Mouse (Mus musculus): Measurements from ENCODE around the gene Vmn2r30. TPM values are rescaled to one million over a fixed set of nuclear protein-coding genes. Genes with fewer than 3 reads are reported as not detected.
"Not testable (repeated sequence)": the region's sequence is repeated elsewhere in the genome, so short reads cannot be mapped to it uniquely, and the experiment has no call there.

The Vmn2r30 gene
- not detected in 2 replicates for total RNA-seq (2014; rRNA removed)
- not detected in 2 replicates for polyA plus RNA-seq (2012; rRNA removed)

- 43% methylated on average over 1 of the region's 1 CpGs for WGBS
These were observed at the start of gene Vmn2r30 for GRCm38 (mm10) chr7:7337509-7337908. Vmn2r30 (minus strand) TSS chr7:7337609.

DNA sequence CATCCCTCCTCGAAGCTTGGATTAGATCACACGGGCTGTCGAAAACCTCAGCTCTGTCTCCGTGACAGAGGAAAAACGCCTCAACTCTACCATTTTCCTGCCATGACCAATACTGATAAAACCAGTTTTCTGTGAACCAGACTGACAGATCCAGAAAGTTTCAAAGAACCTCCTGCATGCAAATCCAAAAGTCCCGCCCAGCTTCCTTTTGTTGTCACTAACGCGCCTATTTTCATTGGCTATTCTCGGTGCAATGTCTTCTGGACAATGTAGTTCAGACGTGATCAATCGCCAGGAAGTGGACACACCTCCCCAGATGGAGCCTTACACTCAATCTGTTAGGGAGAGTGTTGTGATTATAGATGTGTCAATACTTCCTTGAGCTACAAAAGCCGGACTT lies 37.0 kb upstream of the Vmn2r30 start, which contains the start of gene Gm45783:
Gene Gm45783 (minus strand): TSS at position 143 of the 400 bp plus-strand sequence.
- not testable (repeated sequence) for H3K27me3 ChIP-seq (ENCODE audit: control insufficient read depth, insufficient read depth, low read length); H3K79me2 ChIP-seq (ENCODE audit: control insufficient read depth, insufficient read depth, low read length); H3K9ac ChIP-seq (ENCODE audit: low read depth, low read length); H3K27ac ChIP-seq (replicated peaks; ENCODE audit: insufficient read depth, low read depth, low read length); H3K36me3 ChIP-seq (ENCODE audit: control insufficient read depth, insufficient read depth, low read length); H3K4me1 ChIP-seq (ENCODE audit: control insufficient read depth, insufficient read depth, low read length); H3K4me3 ChIP-seq (ENCODE audit: insufficient read depth, low read depth, low read length)
- peak; percentile 34 for DNase-seq (ENCODE audit: extremely low read depth, low read depth, low spot score)
- WGBS, result 33% methylated on average over 12 of the region's 12 CpGs

More at GRCm38 (mm10) chr7:7337509-7337908, at the start of gene Vmn2r30:
- not testable (repeated sequence) for H3K9ac ChIP-seq (ENCODE audit: low read depth, low read length); H3K36me3 ChIP-seq (ENCODE audit: control insufficient read depth, insufficient read depth, low read length); H3K79me2 ChIP-seq (ENCODE audit: control insufficient read depth, insufficient read depth, low read length); DNase-seq (ENCODE audit: extremely low read depth, low read depth, low spot score); H3K4me1 ChIP-seq (ENCODE audit: control insufficient read depth, insufficient read depth, low read length); H3K27ac ChIP-seq (replicated peaks; ENCODE audit: insufficient read depth, low read depth, low read length); H3K27me3 ChIP-seq (ENCODE audit: control insufficient read depth, insufficient read depth, low read length); H3K4me3 ChIP-seq (ENCODE audit: insufficient read depth, low read depth, low read length)

- WGBS, result 86% methylated on average over 16 of the region's 16 CpGs
- Histone ChIP-seq H3K27me3 (ENCODE audit: control insufficient read depth, insufficient read depth, low read length) (no peaks in the 10 kb centered on the region), H3K4me1 (ENCODE audit: control insufficient read depth, insufficient read depth, low read length) (peaks cover 3% of the 10 kb centered on the region; the same call in 1 of the 2 replicates), H3K79me2 (ENCODE audit: control insufficient read depth, insufficient read depth, low read length) (no peaks in the 10 kb centered on the region), H3K36me3 (ENCODE audit: control insufficient read depth, insufficient read depth, low read length) (peaks cover 14% of the 10 kb centered on the region; the same call in 1 of the 2 replicates), H3K9ac (ENCODE audit: low read depth, low read length) (no peak overlapping the region), H3K4me3 (ENCODE audit: insufficient read depth, low read depth, low read length) (no peak overlapping the region), H3K27ac (replicated peaks; ENCODE audit: insufficient read depth, low read depth, low read length) (no peak overlapping the region)
- peak; percentile 23; the same call in 1 of the 2 replicates for TF ChIP-seq CTCF (IDR thresholded peaks at IDR 0.05; ENCODE audit: low read depth, low read length)
- TF ChIP-seq POLR2A (IDR thresholded peaks at IDR 0.05; ENCODE audit: extremely low read depth, insufficient read depth, low read length), result no peak
- peak; percentile 12 for DNase-seq (ENCODE audit: extremely low read depth, low read depth, low spot score)
These were observed 41.8 kb downstream of the Vmn2r30 start for GRCm38 (mm10) chr7:7295595-7295994.

- Histone ChIP-seq H3K79me2 (ENCODE audit: control insufficient read depth, insufficient read depth, low read length) (no peaks in the 10 kb centered on the region), H3K36me3 (ENCODE audit: control insufficient read depth, insufficient read depth, low read length) (peaks cover 28% of the 10 kb centered on the region), H3K4me1 (ENCODE audit: control insufficient read depth, insufficient read depth, low read length) (no peaks in the 10 kb centered on the region), H3K9ac (ENCODE audit: low read depth, low read length) (no peak overlapping the region), H3K27ac (replicated peaks; ENCODE audit: insufficient read depth, low read depth, low read length) (no peak overlapping the region), H3K27me3 (ENCODE audit: control insufficient read depth, insufficient read depth, low read length) (no peaks in the 10 kb centered on the region), H3K4me3 (ENCODE audit: insufficient read depth, low read depth, low read length) (no peak overlapping the region)
- WGBS, result 72% methylated on average over 1 of the region's 1 CpGs
- TF ChIP-seq POLR2A (IDR thresholded peaks at IDR 0.05; ENCODE audit: extremely low read depth, insufficient read depth, low read length), result no peak
- no peak for TF ChIP-seq CTCF (IDR thresholded peaks at IDR 0.05; ENCODE audit: low read depth, low read length)
- DNase-seq (ENCODE audit: extremely low read depth, low read depth, low spot score), result peak; percentile 30
These were observed 56.0 kb downstream of the Vmn2r30 start for GRCm38 (mm10) chr7:7281383-7281782.

DNA sequence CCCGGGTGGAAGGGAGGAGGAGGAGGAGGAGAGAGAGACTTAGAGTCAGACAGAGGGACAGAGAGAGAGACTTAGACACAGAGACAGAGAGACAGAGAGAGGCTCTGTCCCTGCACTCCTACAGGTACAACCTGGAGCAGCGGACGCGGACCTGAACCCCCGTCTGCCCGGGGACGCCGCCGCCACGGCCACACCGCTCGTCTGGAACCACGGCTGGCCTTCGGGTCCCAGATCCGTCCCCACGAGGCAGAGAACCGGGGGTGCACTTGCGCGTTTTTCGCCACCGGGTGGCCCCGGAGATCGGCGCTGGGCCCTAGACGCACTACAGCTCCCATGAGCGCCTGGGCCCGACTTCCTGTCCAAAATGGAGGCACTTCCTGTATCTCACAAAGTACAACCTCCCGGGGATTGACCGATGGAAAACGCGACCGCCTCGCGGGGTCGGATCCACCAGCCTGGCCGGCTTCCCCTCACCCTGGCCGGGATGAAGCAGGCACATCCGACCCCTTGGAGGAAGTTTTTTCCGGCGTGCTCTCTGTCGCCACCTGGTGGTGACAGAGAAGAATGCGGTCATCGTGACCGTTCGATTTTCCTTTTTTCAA lies 59.3 kb downstream of the Vmn2r30 start, which contains the start of gene Gm45844:
Gene Gm45844 (minus strand): TSS at position 324 of the 602 bp plus-strand sequence.
- not testable (repeated sequence) for H3K27ac ChIP-seq (replicated peaks; ENCODE audit: insufficient read depth, low read depth, low read length); H3K79me2 ChIP-seq (ENCODE audit: control insufficient read depth, insufficient read depth, low read length); H3K4me1 ChIP-seq (ENCODE audit: control insufficient read depth, insufficient read depth, low read length); H3K27me3 ChIP-seq (ENCODE audit: control insufficient read depth, insufficient read depth, low read length); H3K36me3 ChIP-seq (ENCODE audit: control insufficient read depth, insufficient read depth, low read length)
- Histone ChIP-seq H3K9ac (ENCODE audit: low read depth, low read length) (peak within 1 kb of the TSS; percentile 84), H3K4me3 (ENCODE audit: insufficient read depth, low read depth, low read length) (peak within 1 kb of the TSS; percentile 80)
- TF ChIP-seq CTCF (IDR thresholded peaks at IDR 0.05; ENCODE audit: low read depth, low read length), result peak; percentile 93
- TF ChIP-seq POLR2A (IDR thresholded peaks at IDR 0.05; ENCODE audit: extremely low read depth, insufficient read depth, low read length), result 0 out of 2 replicates have a peak, but pooled peaks have one; percentile 32
- 43% methylated on average over 45 of the region's 45 CpGs for WGBS
- peak; percentile 55 for DNase-seq (ENCODE audit: extremely low read depth, low read depth, low spot score)

DNA sequence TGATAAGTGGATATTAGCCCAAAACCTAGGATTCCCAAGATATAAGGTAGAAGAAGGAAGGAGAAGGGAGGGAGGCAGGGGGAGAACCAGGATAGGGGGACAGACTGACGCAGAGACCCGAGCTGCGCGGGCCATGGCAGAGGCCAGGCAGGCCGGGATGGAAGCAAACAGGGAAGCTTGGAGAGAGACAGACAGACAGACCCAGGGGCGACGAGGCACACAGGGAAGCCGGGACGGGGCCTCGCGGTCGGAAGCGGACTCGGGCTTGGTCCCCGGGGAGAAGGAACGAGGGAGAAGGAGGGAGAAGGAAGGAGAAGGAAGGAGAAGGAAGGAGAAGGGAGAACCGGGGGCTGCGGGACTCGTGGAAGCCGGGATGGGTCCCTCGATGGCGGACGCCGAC lies 59.9 kb downstream of the Vmn2r30 start:
- not testable (repeated sequence) for H3K27ac ChIP-seq (replicated peaks; ENCODE audit: insufficient read depth, low read depth, low read length); H3K79me2 ChIP-seq (ENCODE audit: control insufficient read depth, insufficient read depth, low read length); H3K4me1 ChIP-seq (ENCODE audit: control insufficient read depth, insufficient read depth, low read length); H3K36me3 ChIP-seq (ENCODE audit: control insufficient read depth, insufficient read depth, low read length); H3K27me3 ChIP-seq (ENCODE audit: control insufficient read depth, insufficient read depth, low read length)
- Histone ChIP-seq H3K9ac (ENCODE audit: low read depth, low read length) (peak overlapping the region; percentile 23; the same call in 1 of the 2 replicates), H3K4me3 (ENCODE audit: insufficient read depth, low read depth, low read length) (peak overlapping the region; percentile 80)
- WGBS, result 63% methylated on average over 24 of the region's 24 CpGs
- peak; percentile 8 for DNase-seq (ENCODE audit: extremely low read depth, low read depth, low spot score)

Other genes starting within 250 kb of the Vmn2r30 start
- gene Zfp954, start 216.1 kb downstream of the Vmn2r30 start, total RNA-seq (2014; rRNA removed), result 7.7 and 8.9 TPM in 2 replicates
- gene Zfp954, start 216.1 kb downstream of the Vmn2r30 start, polyA plus RNA-seq (2012; rRNA removed), result 3.5 and 5.1 TPM in 2 replicates
- 0.18 and 0.54 TPM in 2 replicates for gene Zfp773, start 200.9 kb downstream of the Vmn2r30 start, total RNA-seq (2014; rRNA removed)
- gene Zfp773, start 200.9 kb downstream of the Vmn2r30 start, polyA plus RNA-seq (2012; rRNA removed), result 0.04 and 0.09 TPM in 2 replicates
- gene Zfp418, start 166.3 kb downstream of the Vmn2r30 start, total RNA-seq (2014; rRNA removed), result 0.92 and 1.1 TPM in 2 replicates
- gene Zfp418, start 166.3 kb downstream of the Vmn2r30 start, polyA plus RNA-seq (2012; rRNA removed), result 0.29 and 0.32 TPM in 2 replicates
- gene Zfp772, start 127.6 kb downstream of the Vmn2r30 start, total RNA-seq (2014; rRNA removed), result 1.2 and 1.8 TPM in 2 replicates
- 0.55 TPM in 2 replicates for gene Zfp772, start 127.6 kb downstream of the Vmn2r30 start, polyA plus RNA-seq (2012; rRNA removed)
- 1.1 and 1.4 TPM in 2 replicates for gene Vmn2r29, start 90.3 kb downstream of the Vmn2r30 start, total RNA-seq (2014; rRNA removed)
- gene Vmn2r29, start 90.3 kb downstream of the Vmn2r30 start, polyA plus RNA-seq (2012; rRNA removed), result 0.33 TPM in 1 of 2 replicates, not detected in the other
- gene Gm45844, start 59.3 kb downstream of the Vmn2r30 start, total RNA-seq (2014; rRNA removed), result 1.5 and 3.0 TPM in 2 replicates
- 1.3 TPM in 2 replicates for gene Gm45844, start 59.3 kb downstream of the Vmn2r30 start, polyA plus RNA-seq (2012; rRNA removed)
- 35.8 and 37.5 TPM in 2 replicates for gene Clcn4, start 36.8 kb downstream of the Vmn2r30 start, total RNA-seq (2014; rRNA removed)
- gene Clcn4, start 36.8 kb downstream of the Vmn2r30 start, polyA plus RNA-seq (2012; rRNA removed), result 19.6 and 23.2 TPM in 2 replicates
- gene Gm45783, start 37.0 kb upstream of the Vmn2r30 start, total RNA-seq (2014; rRNA removed), result not detected in 2 replicates
- gene Gm45783, start 37.0 kb upstream of the Vmn2r30 start, polyA plus RNA-seq (2012; rRNA removed), result not detected in 2 replicates
- not detected in 2 replicates for gene Vmn2r31, start 62.1 kb upstream of the Vmn2r30 start, total RNA-seq (2014; rRNA removed)
- gene Vmn2r31, start 62.1 kb upstream of the Vmn2r30 start, polyA plus RNA-seq (2012; rRNA removed), result not detected in 2 replicates
- gene Vmn2r32, start 142.4 kb upstream of the Vmn2r30 start, total RNA-seq (2014; rRNA removed), result not detected in 2 replicates
- not detected in 2 replicates for gene Vmn2r32, start 142.4 kb upstream of the Vmn2r30 start, polyA plus RNA-seq (2012; rRNA removed)
- not detected in 2 replicates for gene Vmn2r33, start 229.2 kb upstream of the Vmn2r30 start, total RNA-seq (2014; rRNA removed)
- gene Vmn2r33, start 229.2 kb upstream of the Vmn2r30 start, polyA plus RNA-seq (2012; rRNA removed), result not detected in 2 replicates

Data from liver, adult 2 months (tissue).